Mouse (Mus musculus) embryonic facial prominence, embryonic 15.5 days (tissue): Measurements from ENCODE around the gene Six1. TPM values are rescaled to one million over a fixed set of nuclear protein-coding genes. Genes with fewer than 3 reads are reported as not detected.

Experiments used
- ATAC-seq: fragments of 200-750 bp; cut with Nextera tagmentation; 2 replicates; pipeline ENCODE4 v1.8.0; 2017; ENCODE audit warnings: low read depth, moderate TSS enrichment; ENCODE audit not compliant: insufficient number of reproducible peaks, low FRiP score, low TSS enrichment
- H3K27ac ChIP-seq: fragments of 300-500 bp; sonication (generic); replicated peaks from 2 replicates; pipeline ENCODE4 v1.5.1; 2015; ENCODE audit warnings: mild to moderate bottlenecking, inconsistent platforms
- H3K27me3 ChIP-seq: fragments of 300-500 bp; sonication (generic); 2 replicates; pipeline ENCODE4 v1.6.1; 2015; ENCODE audit warnings: inconsistent platforms
- H3K36me3 ChIP-seq: fragments of 300-500 bp; sonication (generic); 2 replicates; pipeline ENCODE4 v1.6.1; 2015; ENCODE audit warnings: mild to moderate bottlenecking, inconsistent platforms
- H3K4me1 ChIP-seq: fragments of 300-500 bp; sonication (generic); 2 replicates; pipeline ENCODE4 v1.6.1; 2015; ENCODE audit warnings: inconsistent platforms
- H3K4me2 ChIP-seq: fragments of 300-500 bp; sonication (generic); replicated peaks from 2 replicates; pipeline ENCODE4 v1.6.1; 2015; ENCODE audit warnings: mild to moderate bottlenecking, inconsistent platforms
- H3K4me3 ChIP-seq: fragments of 300-500 bp; sonication (generic); replicated peaks from 2 replicates; pipeline ENCODE4 v1.5.1; 2015; ENCODE audit warnings: mild to moderate bottlenecking, inconsistent platforms
- H3K9ac ChIP-seq: fragments of 300-500 bp; sonication (generic); 2 replicates; pipeline ENCODE4 v1.6.1; 2015; ENCODE audit warnings: inconsistent platforms
- H3K9me3 ChIP-seq: fragments of 300-500 bp; sonication (generic); replicated peaks from 2 replicates; pipeline ENCODE4 v1.6.1; 2016; ENCODE audit warnings: inconsistent platforms
- WGBS: fragments of 180-500 bp; shearing (Covaris S2); methylation state at CpG from one replicate; pipeline ENCODE4 v1.1.7; 2015; 5-methylcytosine and 5-hydroxymethylcytosine counted together
- polyA plus RNA-seq: library from polyadenylated mRNA; unstranded; fragments of >200 nt; fragmentation: Nextera tagmentation; extraction: Ambion mirVana; gene quantifications from 2 replicates; pipeline ENCODE4 v1.2.1, GENCODE M21; 2015

Gene Six1
- polyA plus RNA-seq, 1 experiment from 2014 or later = 48.3 TPM

GRCm38 (mm10) chr12:73040563-73041255 lies 13.0 kb downstream of the Six1 start:
- WGBS = 10% methylated on average over 27 of the region's 27 CpGs
- peak overlapping the region; percentile 28; the same call in 1 of the 2 replicates for H3K9ac ChIP-seq
- H3K4me2 ChIP-seq = peak overlapping the region; percentile 34
- no peak for ATAC-seq
- peak overlapping the region; percentile 78 for H3K27ac ChIP-seq
- H3K4me3 ChIP-seq = peak overlapping the region; percentile 37
- H3K9me3 ChIP-seq = no peaks in the 10 kb centered on the region
- peaks cover 33% of the 10 kb centered on the region for H3K4me1 ChIP-seq
- peaks cover 42% of the 10 kb centered on the region for H3K27me3 ChIP-seq
- H3K36me3 ChIP-seq = no peaks in the 10 kb centered on the region

GRCm38 (mm10) chr12:73039939-73040562 lies 13.6 kb downstream of the Six1 start:
- 18% methylated on average over 18 of the region's 18 CpGs for WGBS

GRCm38 (mm10) chr12:73038992-73039938 lies 14.4 kb downstream of the Six1 start:
- Histone ChIP-seq H3K4me1 (peaks cover 35% of the 10 kb centered on the region), H3K36me3 (no peaks in the 10 kb centered on the region), H3K4me3 (peak overlapping the region; percentile 37), H3K27me3 (peaks cover 51% of the 10 kb centered on the region), H3K27ac (peak overlapping the region; percentile 78), H3K9me3 (no peaks in the 10 kb centered on the region), H3K4me2 (peak overlapping the region; percentile 34), H3K9ac (peak overlapping the region; percentile 28)
- WGBS = 15% methylated on average over 41 of the region's 41 CpGs
- ATAC-seq = no peak

More at GRCm38 (mm10) chr12:73039939-73040562, 13.6 kb downstream of the Six1 start:
- Histone ChIP-seq H3K4me3 (peak overlapping the region; percentile 37), H3K36me3 (no peaks in the 10 kb centered on the region), H3K4me2 (peak overlapping the region; percentile 34), H3K27ac (peak overlapping the region; percentile 78), H3K4me1 (peaks cover 32% of the 10 kb centered on the region), H3K9me3 (no peaks in the 10 kb centered on the region), H3K27me3 (peaks cover 46% of the 10 kb centered on the region), H3K9ac (peak overlapping the region; percentile 28)
- peak; percentile 5; the same call in 1 of the 2 replicates for ATAC-seq

- no peaks in the 10 kb centered on the region for H3K9me3 ChIP-seq
- peak overlapping the region; percentile 37 for H3K4me3 ChIP-seq
- peaks cover 32% of the 10 kb centered on the region for H3K4me1 ChIP-seq
- H3K9ac ChIP-seq = no peak overlapping the region
- peak overlapping the region; percentile 34 for H3K4me2 ChIP-seq
- H3K27ac ChIP-seq = peak overlapping the region; percentile 78
- no peak for ATAC-seq
- 23% methylated on average over 12 of the region's 12 CpGs for WGBS
- H3K27me3 ChIP-seq = peaks cover 50% of the 10 kb centered on the region
- H3K36me3 ChIP-seq = no peaks in the 10 kb centered on the region
Observed at GRCm38 (mm10) chr12:73038441-73038991, 15.2 kb downstream of the Six1 start.

- Histone ChIP-seq H3K9me3 (no peaks in the 10 kb centered on the region), H3K4me1 (peaks cover 32% of the 10 kb centered on the region), H3K36me3 (no peaks in the 10 kb centered on the region), H3K9ac (no peak overlapping the region), H3K4me3 (no peak overlapping the region), H3K27me3 (peaks cover 45% of the 10 kb centered on the region), H3K4me2 (peak overlapping the region; percentile 34; the same call in 1 of the 2 replicates), H3K27ac (peak overlapping the region; percentile 78; the same call in 1 of the 2 replicates)
- no peak for ATAC-seq
- 34% methylated on average over 7 of the region's 7 CpGs for WGBS
Observed at GRCm38 (mm10) chr12:73037385-73038160, 16.1 kb downstream of the Six1 start.

GRCm38 (mm10) chr12:73034901-73035895 lies 18.5 kb downstream of the Six1 start:
- H3K36me3 ChIP-seq = no peaks in the 10 kb centered on the region
- peak; percentile 64 for ATAC-seq
- WGBS = 12% methylated on average over 42 of the region's 43 CpGs
- peaks cover 25% of the 10 kb centered on the region for H3K4me1 ChIP-seq
- peaks cover 41% of the 10 kb centered on the region for H3K27me3 ChIP-seq
- peak overlapping the region; percentile 84 for H3K27ac ChIP-seq
- peak overlapping the region; percentile 27 for H3K4me3 ChIP-seq
- no peaks in the 10 kb centered on the region for H3K9me3 ChIP-seq
- H3K4me2 ChIP-seq = peak overlapping the region; percentile 47
- H3K9ac ChIP-seq = peak overlapping the region; percentile 27; the same call in 1 of the 2 replicates

- Histone ChIP-seq H3K4me1 (peaks cover 15% of the 10 kb centered on the region), H3K27me3 (0 out of 2 replicates have a peak, but pooled peaks cover 18% of the 10 kb centered on the region), H3K9ac (no peak overlapping the region), H3K4me3 (no peak overlapping the region), H3K4me2 (no peak overlapping the region), H3K9me3 (no peaks in the 10 kb centered on the region), H3K27ac (no peak overlapping the region), H3K36me3 (no peaks in the 10 kb centered on the region)
- WGBS = 39% methylated on average over 3 of the region's 3 CpGs
- ATAC-seq = no peak
Observed at GRCm38 (mm10) chr12:73032665-73033064, 21.0 kb downstream of the Six1 start.

- Histone ChIP-seq H3K36me3 (no peaks in the 10 kb centered on the region), H3K4me1 (peaks cover 15% of the 10 kb centered on the region), H3K27me3 (0 out of 2 replicates have a peak, but pooled peaks cover 12% of the 10 kb centered on the region), H3K27ac (no peak overlapping the region), H3K4me3 (no peak overlapping the region), H3K9ac (no peak overlapping the region), H3K9me3 (no peaks in the 10 kb centered on the region), H3K4me2 (no peak overlapping the region)
- WGBS = 21% methylated on average over 4 of the region's 4 CpGs
- no peak for ATAC-seq
Observed at GRCm38 (mm10) chr12:73031315-73031714, 22.4 kb downstream of the Six1 start.

GRCm38 (mm10) chr12:73025490-73025889 lies 28.2 kb downstream of the Six1 start:
- no peaks in the 10 kb centered on the region for H3K36me3 ChIP-seq
- ATAC-seq = peak; percentile 78
- 42% methylated on average over 8 of the region's 8 CpGs for WGBS

More at GRCm38 (mm10) chr12:73025490-73025889, 28.2 kb downstream of the Six1 start:
- Histone ChIP-seq H3K4me3 (no peak overlapping the region), H3K4me2 (no peak overlapping the region), H3K9me3 (no peaks in the 10 kb centered on the region), H3K9ac (no peak overlapping the region), H3K27me3 (no peaks in the 10 kb centered on the region), H3K4me1 (0 out of 2 replicates have a peak, but pooled peaks cover 3% of the 10 kb centered on the region), H3K27ac (peak overlapping the region; percentile 63; the same call in 1 of the 2 replicates)
